Mouse (Mus musculus): ENCODE data around the gene Stra6. TPM values are rescaled to one million over a fixed set of nuclear protein-coding genes. Genes with fewer than 3 reads are reported as not detected.

Stra6 gene
- polyA plus RNA-seq (2017; shearing (Covaris generic)), result 0.19 TPM

DNA sequence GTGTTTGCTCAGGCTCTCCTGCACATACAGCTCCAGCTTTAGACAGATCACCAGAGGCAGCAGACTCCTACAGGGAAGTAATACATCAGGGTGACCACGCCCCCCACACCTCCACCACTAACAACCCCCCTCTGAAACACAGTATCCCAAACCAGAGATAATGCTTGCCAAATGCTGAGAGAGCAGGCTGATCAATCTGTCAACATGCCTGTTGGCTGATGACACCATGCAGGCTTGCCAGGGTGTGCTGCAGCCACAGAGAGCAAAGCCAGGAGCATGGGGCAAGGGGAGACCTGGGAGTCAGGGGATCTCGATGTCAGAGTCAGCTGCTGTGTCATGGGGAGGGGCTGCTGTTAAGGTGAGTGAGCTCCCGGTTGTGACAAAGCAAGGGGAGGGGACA lies at the start of gene Stra6:
Gene Stra6, plus strand, starts transcription at position 258 of the 400 bp plus-strand sequence.

DNA sequence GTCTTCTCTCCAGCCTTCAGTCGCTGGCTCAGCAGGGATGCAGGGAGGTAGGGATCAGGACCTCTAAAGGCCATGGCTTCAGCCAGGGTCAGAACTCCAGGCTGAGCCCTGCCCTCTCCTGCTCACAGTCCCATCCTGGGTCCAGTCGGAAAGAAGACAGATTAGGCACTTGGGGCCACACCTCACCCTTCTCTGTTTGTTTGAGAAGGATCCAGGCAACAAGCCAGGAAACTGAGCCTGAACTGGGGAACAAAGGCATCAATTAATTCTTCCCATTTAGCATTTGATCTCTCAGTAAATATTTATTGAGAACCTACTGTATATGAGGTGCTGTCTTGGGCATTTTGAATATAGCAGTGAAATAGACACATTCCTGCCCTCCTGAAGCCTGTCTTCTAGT lies 55.1 kb downstream of the Stra6 start, which contains the start of gene Ccdc33:
Gene Ccdc33, minus strand, starts transcription at position 153 of the 400 bp plus-strand sequence.

Other genes with a start within 250 kb of the Stra6 start
- 67.3 TPM for gene Arid3b, start 227.0 kb upstream of the Stra6 start, polyA plus RNA-seq (2017; shearing (Covaris generic))
- gene Ubl7, start 152.8 kb upstream of the Stra6 start, polyA plus RNA-seq (2017; shearing (Covaris generic)), result 57.3 TPM
- gene Sema7a, start 123.7 kb upstream of the Stra6 start, polyA plus RNA-seq (2017; shearing (Covaris generic)), result 0.17 TPM
- not detected for gene Cyp11a1, start 57.4 kb upstream of the Stra6 start, polyA plus RNA-seq (2017; shearing (Covaris generic))
- gene Ccdc33, start 55.0 kb downstream of the Stra6 start, polyA plus RNA-seq (2017; shearing (Covaris generic)), result not detected
- not detected for gene Islr, start 140.5 kb downstream of the Stra6 start, polyA plus RNA-seq (2017; shearing (Covaris generic))
- gene Islr2, start 140.5 kb downstream of the Stra6 start, polyA plus RNA-seq (2017; shearing (Covaris generic)), result not detected
- 46.0 TPM for gene Pml, start 186.0 kb downstream of the Stra6 start, polyA plus RNA-seq (2017; shearing (Covaris generic))
- 17.2 TPM for gene Stoml1, start 189.4 kb downstream of the Stra6 start, polyA plus RNA-seq (2017; shearing (Covaris generic))
- gene Loxl1, start 249.4 kb downstream of the Stra6 start, polyA plus RNA-seq (2017; shearing (Covaris generic)), result 0.10 TPM

Data from naive thymus-derived CD4-positive, alpha-beta T cell, adult 5 months (primary cell).